Mouse (Mus musculus): Measurements from ENCODE around the gene Mybbp1a. TPM values are rescaled to one million over a fixed set of nuclear protein-coding genes. Genes with fewer than 3 reads are reported as not detected.

Mybbp1a gene
- polyA plus RNA-seq, 1 experiment = 52.5 TPM

DNA sequence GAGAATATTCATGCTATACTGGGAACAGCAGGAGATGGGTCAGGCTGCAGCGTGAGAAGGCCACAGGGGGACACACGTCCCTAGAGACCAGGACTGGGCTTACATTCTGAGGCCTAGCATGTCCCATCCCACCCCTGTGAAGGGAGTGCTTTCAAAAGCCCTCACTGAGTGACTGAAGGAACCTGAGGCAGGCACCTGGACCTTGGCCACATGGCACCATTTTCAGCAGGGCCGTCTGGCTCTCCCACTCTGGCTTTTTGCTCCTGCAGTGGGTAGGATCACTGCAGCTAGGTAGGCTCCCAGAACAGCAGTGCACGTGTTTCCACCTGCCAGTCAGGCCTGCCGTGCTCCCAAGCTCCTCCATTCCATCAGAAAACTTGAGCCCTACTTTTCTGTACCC lies 27.4 kb downstream of the Mybbp1a start:
- WGBS = 40% methylated on average over 5 of the region's 5 CpGs

GRCm38 (mm10) chr11:72469217-72469616 lies 28.1 kb downstream of the Mybbp1a start:
- DNase-seq = peak in 1 of 2 experiments; percentile 27
- no peak for TF ChIP-seq CTCF (IDR thresholded peaks at IDR 0.05; ENCODE audit: borderline replicate concordance, insufficient read depth, low read depth, low read length)
- no peak for TF ChIP-seq POLR2A (IDR thresholded peaks at IDR 0.05; ENCODE audit: borderline replicate concordance, insufficient read depth, low read length)
- Histone ChIP-seq H3K4me3 (replicated peaks; ENCODE audit: insufficient read depth, low read depth, low read length) (no peak overlapping the region), H3K4me1 (ENCODE audit: control insufficient read depth, insufficient read depth, low read length) (no peaks in the 10 kb centered on the region; the same call in 1 of the 2 replicates), H3K27ac (ENCODE audit: insufficient read depth, low read length) (no peak overlapping the region), H3K27me3 (ENCODE audit: control insufficient read depth, insufficient read depth, low read length) (no peaks in the 10 kb centered on the region)
- WGBS = 69% methylated on average over 5 of the region's 5 CpGs

More for the DNA sequence above, 27.4 kb downstream of the Mybbp1a start:
- H3K27me3 ChIP-seq (ENCODE audit: control insufficient read depth, insufficient read depth, low read length) = no peaks in the 10 kb centered on the region
- TF ChIP-seq CTCF (IDR thresholded peaks at IDR 0.05; ENCODE audit: borderline replicate concordance, insufficient read depth, low read depth, low read length) = no peak
- TF ChIP-seq POLR2A (IDR thresholded peaks at IDR 0.05; ENCODE audit: borderline replicate concordance, insufficient read depth, low read length) = no peak
- H3K4me1 ChIP-seq (ENCODE audit: control insufficient read depth, insufficient read depth, low read length) = no peaks in the 10 kb centered on the region; the same call in 1 of the 2 replicates
- no peak overlapping the region for H3K4me3 ChIP-seq (replicated peaks; ENCODE audit: insufficient read depth, low read depth, low read length)
- no peak overlapping the region for H3K27ac ChIP-seq (ENCODE audit: insufficient read depth, low read length)
- DNase-seq = no peak

DNA sequence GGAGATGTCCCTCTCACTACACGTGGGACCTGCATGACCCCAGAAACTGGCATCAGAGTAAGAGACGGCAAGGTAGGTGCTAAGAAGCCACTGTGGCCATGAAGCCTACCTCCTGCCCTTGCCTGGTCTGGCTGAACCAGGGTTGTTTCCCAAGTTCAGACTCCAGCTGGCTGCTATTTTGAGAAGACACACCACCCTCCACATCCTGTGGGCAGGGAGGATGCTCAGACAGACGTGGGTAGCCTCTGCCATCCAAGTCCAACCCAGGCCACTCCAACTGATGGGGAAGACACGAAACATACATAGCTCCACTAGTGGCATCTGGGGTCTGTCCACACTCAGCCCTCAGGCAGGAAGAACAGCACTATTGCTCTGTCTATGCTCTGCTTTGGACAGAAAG lies 28.8 kb downstream of the Mybbp1a start:
- DNase-seq = no peak
- Histone ChIP-seq H3K27me3 (ENCODE audit: control insufficient read depth, insufficient read depth, low read length) (no peaks in the 10 kb centered on the region), H3K4me3 (replicated peaks; ENCODE audit: insufficient read depth, low read depth, low read length) (no peak overlapping the region), H3K4me1 (ENCODE audit: control insufficient read depth, insufficient read depth, low read length) (no peaks in the 10 kb centered on the region; the same call in 1 of the 2 replicates), H3K27ac (ENCODE audit: insufficient read depth, low read length) (no peak overlapping the region)
- 76% methylated on average over 4 of the region's 4 CpGs for WGBS
- no peak for TF ChIP-seq POLR2A (IDR thresholded peaks at IDR 0.05; ENCODE audit: borderline replicate concordance, insufficient read depth, low read length)
- TF ChIP-seq CTCF (IDR thresholded peaks at IDR 0.05; ENCODE audit: borderline replicate concordance, insufficient read depth, low read depth, low read length) = no peak

DNA sequence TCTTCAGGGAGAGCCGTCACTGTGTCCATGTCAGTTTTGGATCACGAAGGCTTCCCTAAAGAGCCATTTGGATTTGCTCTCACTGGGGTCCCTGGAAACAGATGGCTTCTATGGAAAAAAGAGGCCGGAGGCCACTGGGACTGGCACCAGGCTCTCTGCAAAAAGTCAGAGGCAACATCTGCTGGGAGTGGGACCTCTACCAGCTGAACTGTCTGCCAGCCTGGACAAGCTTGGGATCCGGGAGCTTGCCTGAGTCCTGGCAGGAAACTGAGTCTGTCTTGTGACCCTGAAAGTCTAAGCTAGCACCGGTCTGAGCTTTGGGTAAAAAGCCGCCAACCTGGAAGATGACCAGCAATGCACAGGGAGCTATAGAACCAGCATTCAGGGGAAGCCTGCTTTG lies 30.2 kb downstream of the Mybbp1a start:
- Histone ChIP-seq H3K4me3 (replicated peaks; ENCODE audit: insufficient read depth, low read depth, low read length) (no peak overlapping the region), H3K4me1 (ENCODE audit: control insufficient read depth, insufficient read depth, low read length) (no peaks in the 10 kb centered on the region; the same call in 1 of the 2 replicates), H3K27ac (ENCODE audit: insufficient read depth, low read length) (no peak overlapping the region), H3K27me3 (ENCODE audit: control insufficient read depth, insufficient read depth, low read length) (no peaks in the 10 kb centered on the region)
- TF ChIP-seq CTCF (IDR thresholded peaks at IDR 0.05; ENCODE audit: borderline replicate concordance, insufficient read depth, low read depth, low read length) (no peak), POLR2A (IDR thresholded peaks at IDR 0.05; ENCODE audit: borderline replicate concordance, insufficient read depth, low read length) (no peak)
- WGBS = 18% methylated on average over 6 of the region's 6 CpGs
- peak in 1 of 2 experiments; percentile 22 for DNase-seq

GRCm38 (mm10) chr11:72473540-72473939 lies 32.4 kb downstream of the Mybbp1a start:
- H3K27ac ChIP-seq (ENCODE audit: insufficient read depth, low read length) = no peak overlapping the region
- no peaks in the 10 kb centered on the region for H3K27me3 ChIP-seq (ENCODE audit: control insufficient read depth, insufficient read depth, low read length)
- H3K4me1 ChIP-seq (ENCODE audit: control insufficient read depth, insufficient read depth, low read length) = no peaks in the 10 kb centered on the region; the same call in 1 of the 2 replicates
- DNase-seq = no peak
- no peak overlapping the region for H3K4me3 ChIP-seq (replicated peaks; ENCODE audit: insufficient read depth, low read depth, low read length)
- WGBS = 94% methylated on average over 4 of the region's 4 CpGs
- TF ChIP-seq CTCF (IDR thresholded peaks at IDR 0.05; ENCODE audit: borderline replicate concordance, insufficient read depth, low read depth, low read length) = no peak
- TF ChIP-seq POLR2A (IDR thresholded peaks at IDR 0.05; ENCODE audit: borderline replicate concordance, insufficient read depth, low read length) = no peak

DNA sequence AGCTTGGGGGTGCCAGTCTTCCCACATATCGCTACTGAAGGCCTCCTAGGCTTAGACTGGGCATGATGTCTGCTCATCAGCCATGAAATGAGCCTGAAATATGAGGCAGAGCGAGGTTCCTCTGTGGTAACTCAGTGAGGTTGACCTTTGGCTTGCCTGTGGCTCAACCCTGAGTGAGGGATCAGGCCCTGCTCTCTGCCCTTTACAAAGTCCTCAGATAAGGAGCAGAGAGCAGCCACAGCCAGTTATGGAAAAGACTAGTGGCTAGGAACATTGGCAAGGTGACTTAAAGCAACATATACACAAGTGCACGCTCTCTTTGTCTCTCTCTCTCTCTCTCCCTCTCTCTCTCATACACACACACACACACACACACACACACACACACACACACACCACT lies 33.8 kb downstream of the Mybbp1a start:
- WGBS = 86% methylated on average over 3 of the region's 3 CpGs
- TF ChIP-seq POLR2A (IDR thresholded peaks at IDR 0.05; ENCODE audit: borderline replicate concordance, insufficient read depth, low read length) = no peak
- no peak for TF ChIP-seq CTCF (IDR thresholded peaks at IDR 0.05; ENCODE audit: borderline replicate concordance, insufficient read depth, low read depth, low read length)
- no peaks in the 10 kb centered on the region for H3K27me3 ChIP-seq (ENCODE audit: control insufficient read depth, insufficient read depth, low read length)
- no peaks in the 10 kb centered on the region; the same call in 1 of the 2 replicates for H3K4me1 ChIP-seq (ENCODE audit: control insufficient read depth, insufficient read depth, low read length)
- H3K27ac ChIP-seq (ENCODE audit: insufficient read depth, low read length) = no peak overlapping the region
- DNase-seq = no peak
- H3K4me3 ChIP-seq (replicated peaks; ENCODE audit: insufficient read depth, low read depth, low read length) = no peak overlapping the region

GRCm38 (mm10) chr11:72475408-72475807 lies 34.3 kb downstream of the Mybbp1a start:
- TF ChIP-seq CTCF (IDR thresholded peaks at IDR 0.05; ENCODE audit: borderline replicate concordance, insufficient read depth, low read depth, low read length) (no peak), POLR2A (IDR thresholded peaks at IDR 0.05; ENCODE audit: borderline replicate concordance, insufficient read depth, low read length) (no peak)
- no peak overlapping the region for H3K27ac ChIP-seq (ENCODE audit: insufficient read depth, low read length)
- no peaks in the 10 kb centered on the region for H3K27me3 ChIP-seq (ENCODE audit: control insufficient read depth, insufficient read depth, low read length)
- DNase-seq = no peak
- H3K4me3 ChIP-seq (replicated peaks; ENCODE audit: insufficient read depth, low read depth, low read length) = no peak overlapping the region
- WGBS = 86% methylated on average over 7 of the region's 7 CpGs
- no peaks in the 10 kb centered on the region; the same call in 1 of the 2 replicates for H3K4me1 ChIP-seq (ENCODE audit: control insufficient read depth, insufficient read depth, low read length)

- no peak overlapping the region for H3K27ac ChIP-seq (ENCODE audit: insufficient read depth, low read length)
- 82% methylated on average over 7 of the region's 7 CpGs for WGBS
- no peaks in the 10 kb centered on the region; the same call in 1 of the 2 replicates for H3K4me1 ChIP-seq (ENCODE audit: control insufficient read depth, insufficient read depth, low read length)
- DNase-seq = no peak
- TF ChIP-seq POLR2A (IDR thresholded peaks at IDR 0.05; ENCODE audit: borderline replicate concordance, insufficient read depth, low read length) (no peak), CTCF (IDR thresholded peaks at IDR 0.05; ENCODE audit: borderline replicate concordance, insufficient read depth, low read depth, low read length) (no peak)
- H3K4me3 ChIP-seq (replicated peaks; ENCODE audit: insufficient read depth, low read depth, low read length) = no peak overlapping the region
- H3K27me3 ChIP-seq (ENCODE audit: control insufficient read depth, insufficient read depth, low read length) = no peaks in the 10 kb centered on the region
Measured at GRCm38 (mm10) chr11:72476074-72476625, 35.0 kb downstream of the Mybbp1a start.
